Mouse (Mus musculus): Measurements from ENCODE around the gene Snw1.

- TF ChIP-seq CTCF (IDR thresholded peaks at IDR 0.05; ENCODE audit: borderline replicate concordance, insufficient read depth, low read length) (no peak), POLR2A (IDR thresholded peaks at IDR 0.05; ENCODE audit: low read depth, low read length) (no peak)
Measured at GRCm38 (mm10) chr12:87407869-87408605, 64.0 kb downstream of the Snw1 start.
